Mouse (Mus musculus) G1E (cell line): ENCODE results near the gene Cuedc1. TPM values are rescaled to one million over a fixed set of nuclear protein-coding genes. Genes with fewer than 3 reads are reported as not detected.

Source experiments
- ATAC-seq: 2 replicates; pipeline ENCODE4 v1.8.0; 2016; ENCODE audit warnings: mild to moderate bottlenecking; ENCODE audit not compliant: insufficient number of reproducible peaks, poor library complexity, low FRiP score, severe bottlenecking; ENCODE audit errors: extremely low read depth
- DNase-seq: peaks from one replicate; pipeline ENCODE4 v3.0.0; 2012; ENCODE audit warnings: low spot score
- H3K27me3 ChIP-seq: 2 replicates; pipeline ENCODE4 v1.6.1; 2012; ENCODE audit warnings: mild to moderate bottlenecking, low read length, inconsistent platforms; ENCODE audit not compliant: insufficient read depth
- H3K36me3 ChIP-seq: replicated peaks from 2 replicates; pipeline ENCODE3; 2012; ENCODE audit warnings: mild to moderate bottlenecking, inconsistent platforms
- H3K4me1 ChIP-seq: 2 replicates; pipeline ENCODE4 v1.6.1; 2012; ENCODE audit warnings: low read depth, low read length, inconsistent platforms, mixed read lengths; ENCODE audit not compliant: insufficient read depth
- H3K4me3 ChIP-seq: 2 replicates; pipeline ENCODE4 v1.5.1; 2012; ENCODE audit warnings: low read depth, mild to moderate bottlenecking, inconsistent platforms, low read length, moderate library complexity, mixed read lengths
- H3K9me3 ChIP-seq: replicated peaks from 2 replicates; pipeline ENCODE4 v1.6.1; 2012; ENCODE audit warnings: inconsistent platforms
- CTCF ChIP-seq: IDR thresholded peaks from 2 replicates; pipeline ENCODE4 v1.5.1; 2012; ENCODE audit warnings: low read depth, low read length, inconsistent platforms, mixed read lengths
- GATA1 ChIP-seq: IDR thresholded peaks from 2 replicates; pipeline ENCODE4 v1.6.1; 2012; ENCODE audit warnings: borderline replicate concordance, low read length, inconsistent platforms, mixed read lengths
- GATA2 ChIP-seq: IDR thresholded peaks from 2 replicates; pipeline ENCODE4 v1.6.1; 2012; ENCODE audit warnings: low read depth, low read length, inconsistent platforms, borderline replicate concordance
- POLR2AphosphoS5 ChIP-seq: IDR thresholded peaks from 2 replicates; pipeline ENCODE4 v1.6.1; 2012; ENCODE audit warnings: low read depth, low read length, inconsistent platforms; ENCODE audit not compliant: insufficient replicate concordance
- TAL1 ChIP-seq: conservative IDR thresholded peaks from 2 replicates; pipeline ENCODE4 v1.6.1; 2012; ENCODE audit warnings: low read depth, low read length, inconsistent platforms, mixed read lengths
- polyA plus RNA-seq: library from polyadenylated mRNA; stranded (reverse); fragments of >175 nt; gene quantifications from 2 replicates; pipeline ENCODE4 v1.2.3, GENCODE M21; 2012
- total RNA-seq, 2 experiments: library from RNA; stranded (forward) in 1 of 2; stranded (reverse) in 1 of 2; fragments of 200-1000 nt in 1 of 2; fragments of >200 nt in 1 of 2; fragmentation: Nextera tagmentation in 1 of 2; gene quantifications; 2 replicates each; pipeline ENCODE4 v1.2.3; 2014 to 2017

Gene Cuedc1
- total and polyA plus RNA-seq, 3 experiments, result 18.9 to 36.4 (median 29.6) TPM

DNA sequence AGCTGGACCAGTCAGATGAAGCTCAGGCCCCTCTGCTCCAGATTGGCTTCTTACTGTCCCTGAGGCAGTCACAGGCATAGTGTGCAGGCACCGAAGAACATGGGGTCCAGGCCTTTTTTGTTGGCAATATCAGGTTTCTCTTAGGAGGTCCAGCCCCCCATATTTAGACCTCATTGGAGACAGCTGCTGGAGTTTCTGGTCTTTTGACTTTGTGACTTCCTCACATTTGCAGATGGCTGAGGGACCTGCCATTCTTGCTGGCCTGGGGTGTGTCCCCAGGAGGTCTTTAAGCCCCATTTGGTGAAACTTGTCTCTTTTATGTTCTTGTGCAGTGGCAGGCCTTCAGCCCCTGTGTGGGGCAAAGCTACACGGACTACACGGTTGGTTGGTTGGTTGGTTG is 31.4 kb downstream of the Cuedc1 start:
- Histone ChIP-seq H3K36me3 (no peaks in the 10 kb centered on the region), H3K9me3 (no peaks in the 10 kb centered on the region), H3K27me3 (peaks cover 72% of the 10 kb centered on the region), H3K4me1 (peaks cover 69% of the 10 kb centered on the region), H3K4me3 (no peak overlapping the region)
- TF ChIP-seq GATA2 (no peak), CTCF (no peak), POLR2AphosphoS5 (no peak), TAL1 (no peak), GATA1 (no peak)
- no peak for DNase-seq
- no peak for ATAC-seq

GRCm38 (mm10) chr11:88129935-88130334 is 32.1 kb downstream of the Cuedc1 start:
- Histone ChIP-seq H3K9me3 (no peaks in the 10 kb centered on the region), H3K36me3 (no peaks in the 10 kb centered on the region), H3K4me3 (no peak overlapping the region), H3K4me1 (peaks cover 69% of the 10 kb centered on the region), H3K27me3 (peaks cover 72% of the 10 kb centered on the region)
- TF ChIP-seq GATA2, result no peak
- no peak for TF ChIP-seq GATA1
- no peak for TF ChIP-seq CTCF
- no peak for TF ChIP-seq POLR2AphosphoS5
- no peak for TF ChIP-seq TAL1
- no peak for DNase-seq
- ATAC-seq, result no peak

GRCm38 (mm10) chr11:88131847-88132246 is 34.0 kb downstream of the Cuedc1 start:
- Histone ChIP-seq H3K27me3 (peaks cover 70% of the 10 kb centered on the region), H3K9me3 (no peaks in the 10 kb centered on the region), H3K4me1 (peaks cover 58% of the 10 kb centered on the region), H3K4me3 (no peak overlapping the region; the same call in 1 of the 2 replicates), H3K36me3 (no peaks in the 10 kb centered on the region)
- DNase-seq, result no peak
- ATAC-seq, result peak; percentile 45
- TF ChIP-seq GATA1 (no peak), POLR2AphosphoS5 (no peak), TAL1 (no peak), GATA2 (no peak), CTCF (no peak)

GRCm38 (mm10) chr11:88135218-88135617 is 37.4 kb downstream of the Cuedc1 start:
- ATAC-seq, result no peak
- Histone ChIP-seq H3K27me3 (peaks cover 72% of the 10 kb centered on the region), H3K36me3 (no peaks in the 10 kb centered on the region), H3K4me1 (peaks cover 62% of the 10 kb centered on the region), H3K4me3 (no peak overlapping the region), H3K9me3 (no peaks in the 10 kb centered on the region)
- DNase-seq, result no peak
- TF ChIP-seq GATA2, result no peak
- TF ChIP-seq TAL1, result no peak

DNA sequence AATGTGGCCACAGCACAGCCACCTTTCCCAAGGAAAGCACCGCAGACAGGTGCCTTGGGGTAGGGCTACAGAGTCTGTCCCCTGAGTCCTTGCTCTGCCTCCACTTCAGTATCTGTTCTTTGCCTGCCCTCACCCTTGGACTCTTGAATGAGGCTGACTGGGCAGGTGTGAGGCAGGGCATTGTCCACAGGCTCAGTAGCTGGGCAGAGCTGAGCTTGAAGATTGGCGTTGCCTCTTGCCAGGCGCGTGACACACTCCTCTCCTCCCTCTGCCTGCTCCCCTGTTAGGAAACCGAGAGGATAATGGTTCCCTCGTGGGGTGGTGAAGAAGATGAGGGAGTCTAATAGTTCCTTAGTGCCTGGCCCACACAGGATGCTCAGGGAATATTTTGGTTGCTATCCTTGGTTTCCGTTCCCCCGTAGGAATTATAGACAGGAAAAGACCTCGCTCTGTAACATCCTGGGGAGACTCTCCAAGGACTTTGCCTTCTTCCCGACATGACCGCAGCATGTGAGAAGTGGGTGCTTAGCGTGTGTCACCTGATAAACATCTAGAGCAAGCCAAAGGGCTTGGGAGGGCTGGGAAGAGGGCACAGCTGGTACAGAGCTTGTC is 40.1 kb downstream of the Cuedc1 start:
- TF ChIP-seq GATA2 (no peak), TAL1 (no peak), POLR2AphosphoS5 (no peak), CTCF (no peak), GATA1 (no peak)
- Histone ChIP-seq H3K36me3 (peaks cover under 1% of the 10 kb centered on the region), H3K4me3 (no peak overlapping the region), H3K27me3 (peaks cover 52% of the 10 kb centered on the region), H3K9me3 (no peaks in the 10 kb centered on the region), H3K4me1 (peaks cover 63% of the 10 kb centered on the region)
- ATAC-seq (no peak), DNase-seq (no peak)

GRCm38 (mm10) chr11:88139256-88139861 is 41.5 kb downstream of the Cuedc1 start:
- peaks cover 71% of the 10 kb centered on the region for H3K4me1 ChIP-seq
- DNase-seq, result no peak
- H3K4me3 ChIP-seq, result peak overlapping the region; percentile 54; the same call in 1 of the 2 replicates
- peaks cover 49% of the 10 kb centered on the region for H3K27me3 ChIP-seq
- no peak for ATAC-seq
- H3K9me3 ChIP-seq, result 0 out of 2 replicates have a peak, but pooled peaks cover 4% of the 10 kb centered on the region
- H3K36me3 ChIP-seq, result peaks cover 4% of the 10 kb centered on the region
- TF ChIP-seq POLR2AphosphoS5 (no peak), TAL1 (no peak), CTCF (no peak), GATA1 (no peak), GATA2 (no peak)
